7 mouse cellular contexts compared by ENCODE assay signal in genomic region chr3:94996946-94997345, GRCm38 (mm10). TPM values are rescaled to one million over a fixed set of nuclear protein-coding genes. Genes with fewer than 3 reads are reported as not detected.
DNase-seq lines count a peak whose midpoint lies in the region; ATAC-seq and TF ChIP-seq lines count a peak whose summit lies in the region.

No protein-coding gene starts in this region.

- no peak for TF ChIP-seq EP300 in ES-Bruce4 (IDR thresholded peaks at IDR 0.05; ENCODE audit: insufficient read depth, low read depth, low read length)
- no peak for TF ChIP-seq EP300 in liver, postnatal 0 days (IDR thresholded peaks at IDR 0.05; ENCODE audit: low read depth)

- H3K27me3 ChIP-seq in ES-Bruce4 (ENCODE audit: control insufficient read depth, insufficient read depth, low read length, poor library complexity, severe bottlenecking) = no peaks in the 10 kb centered on the region
- H3K27me3 ChIP-seq in kidney, postnatal 0 days (ENCODE audit: insufficient read depth, low read length) = no peaks in the 10 kb centered on the region
- no peaks in the 10 kb centered on the region for H3K27me3 ChIP-seq in liver, postnatal 0 days (ENCODE audit: insufficient read depth, low read length)

- peak; percentile 83 for DNase-seq in A20 (ENCODE audit: low read depth, low spot score)
- peak; percentile 84 to 88 for DNase-seq in frontal cortex, postnatal 36 days (ENCODE audit: low spot score in 2 of 2)
- peak; percentile 87 for DNase-seq in kidney, postnatal 0 days (ENCODE audit: low spot score)
- peak; percentile 88 for DNase-seq in liver, postnatal 0 days
- DNase-seq in right cerebral cortex, adult 2 months (ENCODE audit: low spot score in 2 of 2) = peak; percentile 89 to 91

- 37% methylated on average over 2 of the region's 2 CpGs for WGBS in kidney, postnatal 0 days
- 33% methylated on average over 2 of the region's 2 CpGs for WGBS in liver, postnatal 0 days (ENCODE audit: insufficient replicate concordance)

- ATAC-seq in cerebellum, adult (ENCODE audit: insufficient number of reproducible peaks, low FRiP score, low TSS enrichment) = peak; percentile 49
- no peak for ATAC-seq in kidney, postnatal 0 days (replicated peaks; ENCODE audit: low FRiP score, low read depth)
- peak; percentile 66 for ATAC-seq in liver, postnatal 0 days

- no peak overlapping the region for H3K27ac ChIP-seq in ES-Bruce4 (ENCODE audit: insufficient read depth, low read length)
- no peak overlapping the region for H3K27ac ChIP-seq in kidney, postnatal 0 days
- no peak overlapping the region for H3K27ac ChIP-seq in liver, postnatal 0 days (ENCODE audit: low read depth)

- H3K4me1 ChIP-seq in ES-Bruce4 (ENCODE audit: control insufficient read depth, insufficient read depth, low read length) = no peaks in the 10 kb centered on the region
- no peaks in the 10 kb centered on the region for H3K4me1 ChIP-seq in kidney, postnatal 0 days (replicated peaks; ENCODE audit: insufficient read depth, low read length)
- 0 out of 2 replicates have a peak, but pooled peaks cover 2% of the 10 kb centered on the region for H3K4me1 ChIP-seq in liver, postnatal 0 days (ENCODE audit: insufficient read depth)

- H3K36me3 ChIP-seq in ES-Bruce4 (ENCODE audit: control insufficient read depth, insufficient read depth, low read length, poor library complexity, severe bottlenecking) = peaks cover 27% of the 10 kb centered on the region
- H3K36me3 ChIP-seq in kidney, postnatal 0 days (ENCODE audit: insufficient read depth, low read length) = peaks cover 57% of the 10 kb centered on the region
- peaks cover 71% of the 10 kb centered on the region for H3K36me3 ChIP-seq in liver, postnatal 0 days (replicated peaks; ENCODE audit: insufficient read depth, low read length)

- H3K4me2 ChIP-seq in kidney, postnatal 0 days (ENCODE audit: low read length) = no peak overlapping the region
- H3K4me2 ChIP-seq in liver, postnatal 0 days (ENCODE audit: low read depth, low read length) = no peak overlapping the region; the same call in 1 of the 2 replicates

- TF ChIP-seq CTCF in ES-Bruce4 (IDR thresholded peaks at IDR 0.05; ENCODE audit: low read depth, low read length) = peak; percentile 46
- peak; percentile 96 for TF ChIP-seq CTCF in kidney, postnatal 0 days (IDR thresholded peaks at IDR 0.05; ENCODE audit: low read depth)
- peak; percentile 97 for TF ChIP-seq CTCF in liver, postnatal 0 days (IDR thresholded peaks at IDR 0.05; ENCODE audit: low read depth)

- no peaks in the 10 kb centered on the region for H3K9me3 ChIP-seq in ES-Bruce4 (replicated peaks; ENCODE audit: control insufficient read depth, insufficient read depth, low read length, poor library complexity, severe bottlenecking)
- no peaks in the 10 kb centered on the region for H3K9me3 ChIP-seq in kidney, postnatal 0 days (replicated peaks; ENCODE audit: low read length)
- H3K9me3 ChIP-seq in liver, postnatal 0 days (ENCODE audit: low read length) = no peaks in the 10 kb centered on the region

- no peak overlapping the region for H3K4me3 ChIP-seq in ES-Bruce4 (ENCODE audit: low read depth, low read length)
- no peak overlapping the region for H3K4me3 ChIP-seq in kidney, postnatal 0 days (replicated peaks; ENCODE audit: low read depth, low read length)
- H3K4me3 ChIP-seq in liver, postnatal 0 days (ENCODE audit: low read depth, low read length) = no peak overlapping the region

- H3K9ac ChIP-seq in ES-Bruce4 (ENCODE audit: low read depth, poor library complexity, severe bottlenecking) = no peak overlapping the region
- H3K9ac ChIP-seq in kidney, postnatal 0 days (ENCODE audit: low read depth, low read length) = no peak overlapping the region
- H3K9ac ChIP-seq in liver, postnatal 0 days (replicated peaks) = no peak overlapping the region

- TF ChIP-seq POLR2A in ES-Bruce4 (IDR thresholded peaks at IDR 0.05; ENCODE audit: insufficient read depth, low read length) = no peak

RNA-seq across cellular contexts. Expression of gene Zfp687, which starts 18.3 kb away (rescaled TPM):
- 37.7 and 56.5 TPM in 2 replicates for polyA plus RNA-seq in ES-Bruce4 (2011; ENCODE audit: insufficient read depth, insufficient read length, low read depth, missing spikeins)
- polyA plus RNA-seq in kidney, postnatal 0 days (2015; fragmentation: Nextera tagmentation; extraction: Ambion mirVana) = 19.7 and 20.0 TPM in 2 replicates
- polyA plus RNA-seq in liver, postnatal 0 days (2015; fragmentation: Nextera tagmentation; extraction: Ambion mirVana) = 3.7 and 5.3 TPM in 2 replicates

RNA-seq across cellular contexts. Expression of gene Pi4kb, which starts 22.4 kb away (rescaled TPM):
- 11.3 and 12.8 TPM in 2 replicates for polyA plus RNA-seq in ES-Bruce4 (2011; ENCODE audit: insufficient read depth, insufficient read length, low read depth, missing spikeins)
- 20.2 and 20.7 TPM in 2 replicates for polyA plus RNA-seq in kidney, postnatal 0 days (2015; fragmentation: Nextera tagmentation; extraction: Ambion mirVana)
- polyA plus RNA-seq in liver, postnatal 0 days (2015; fragmentation: Nextera tagmentation; extraction: Ambion mirVana) = 5.4 and 6.5 TPM in 2 replicates

RNA-seq across cellular contexts. Expression of gene Rfx5, which starts 43.1 kb away (rescaled TPM):
- 24.8 and 25.1 TPM in 2 replicates for polyA plus RNA-seq in ES-Bruce4 (2011; ENCODE audit: insufficient read depth, insufficient read length, low read depth, missing spikeins)
- polyA plus RNA-seq in kidney, postnatal 0 days (2015; fragmentation: Nextera tagmentation; extraction: Ambion mirVana) = 5.9 and 6.8 TPM in 2 replicates
- polyA plus RNA-seq in liver, postnatal 0 days (2015; fragmentation: Nextera tagmentation; extraction: Ambion mirVana) = 1.1 and 1.2 TPM in 2 replicates

RNA-seq across cellular contexts. Expression of gene Psmd4, which starts 45.5 kb away (rescaled TPM):
- polyA plus RNA-seq in ES-Bruce4 (2011; ENCODE audit: insufficient read depth, insufficient read length, low read depth, missing spikeins) = 286 and 316 TPM in 2 replicates
- polyA plus RNA-seq in kidney, postnatal 0 days (2015; fragmentation: Nextera tagmentation; extraction: Ambion mirVana) = 214 and 231 TPM in 2 replicates
- polyA plus RNA-seq in liver, postnatal 0 days (2015; fragmentation: Nextera tagmentation; extraction: Ambion mirVana) = 142 and 143 TPM in 2 replicates

Comparison
In these comparisons a context has a peak if more than half of its experiments do, and no peak if none do; other contexts are left out.
1. CTCF ChIP-seq: peak in every context shown above with its lines; median percentile 97 in liver, postnatal 0 days; 96 in kidney, postnatal 0 days; 46 in ES-Bruce4.